Mouse (Mus musculus): ENCODE measurements at regions not wholly inside any gene's neighbourhood (a gene's known extent, or its start where the extent isn't known, plus 50 kb on each side); places are given as distances from the start of the nearest gene placed in this dataset.
A peak's percentile ranks its signal among the peaks of the same experiment; 100 is the strongest.

DNA sequence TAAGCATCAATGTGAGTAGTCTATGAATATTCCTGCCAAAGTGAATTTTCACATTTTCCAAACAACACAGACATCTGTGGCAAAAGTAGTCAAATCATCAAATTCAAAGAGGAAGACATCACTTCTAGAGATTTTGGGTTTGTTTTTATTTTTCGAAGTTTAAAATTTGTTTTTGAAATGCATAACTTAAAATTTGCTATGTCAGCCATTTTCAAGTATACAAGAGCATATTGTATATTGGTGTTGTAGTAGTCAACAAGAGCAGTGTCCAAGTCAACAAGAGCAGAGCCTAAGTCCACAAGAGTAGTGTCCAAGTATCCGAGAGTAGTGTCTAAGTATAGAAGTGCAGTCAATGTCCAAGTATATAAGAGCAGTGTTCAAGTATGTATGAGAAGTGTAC is 107.9 kb upstream of the Tle4 start:
- no peaks in the 10 kb centered on the region for H3K27me3 ChIP-seq (ENCODE audit: poor library complexity, severe bottlenecking)
- no peaks in the 10 kb centered on the region for H3K36me3 ChIP-seq (replicated peaks)
- DNase-seq (ENCODE audit: extremely low spot score, low spot score): no peak
- H3K4me3 ChIP-seq: no peak overlapping the region
- 92% methylated on average over 2 of the region's 2 CpGs for WGBS
- no peaks in the 10 kb centered on the region for H3K9me3 ChIP-seq
- no peaks in the 10 kb centered on the region for H3K4me1 ChIP-seq
- no peak overlapping the region for H3K27ac ChIP-seq

DNA sequence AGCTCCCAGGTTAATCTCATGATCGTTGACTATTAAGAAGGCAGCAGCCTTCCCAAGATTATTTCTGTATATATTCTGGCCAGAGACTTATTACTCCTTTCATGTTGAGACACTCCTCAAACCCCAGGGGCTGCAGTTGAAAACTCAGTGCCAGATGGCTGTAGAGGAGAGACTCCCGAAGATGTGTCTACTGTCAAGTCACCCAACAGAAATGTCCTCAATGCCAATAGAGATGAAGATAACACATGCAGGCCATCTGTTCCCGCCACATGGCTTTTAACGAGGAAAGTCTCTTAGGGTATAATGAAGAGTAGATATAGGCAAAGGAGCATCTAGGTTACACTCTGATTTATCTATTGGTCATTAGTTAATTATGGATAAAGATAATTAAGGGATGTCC is 103.3 kb upstream of the Tle4 start:
- 90% methylated on average over 4 of the region's 4 CpGs for WGBS

DNA sequence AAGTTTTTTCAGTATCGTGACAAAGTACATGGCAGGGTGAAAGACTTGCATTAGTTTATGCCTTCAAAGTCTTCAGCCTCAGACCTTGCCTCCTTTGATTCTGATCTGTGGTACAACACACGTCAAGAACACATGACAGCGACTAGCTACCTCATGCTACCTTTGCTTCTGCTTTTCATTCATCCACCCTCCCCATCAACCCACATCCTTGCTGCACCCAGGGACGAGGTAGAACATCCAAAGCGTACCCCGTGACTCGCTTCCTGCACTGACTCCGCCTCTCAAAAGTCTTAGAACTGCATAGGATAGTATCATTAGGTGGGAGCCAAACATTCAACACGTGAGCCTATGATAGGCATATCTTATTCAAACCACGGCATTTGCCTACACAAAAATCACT is 97.5 kb upstream of the Tle4 start:
- Histone ChIP-seq H3K4me1 (no peaks in the 10 kb centered on the region), H3K36me3 (replicated peaks) (no peaks in the 10 kb centered on the region), H3K9me3 (no peaks in the 10 kb centered on the region), H3K4me3 (no peak overlapping the region), H3K27ac (no peak overlapping the region), H3K27me3 (ENCODE audit: poor library complexity, severe bottlenecking) (no peaks in the 10 kb centered on the region)
- 91% methylated on average over 10 of the region's 10 CpGs for WGBS
- DNase-seq (ENCODE audit: extremely low spot score, low spot score): no peak

More for the DNA sequence above, 103.3 kb upstream of the Tle4 start:
- no peak for DNase-seq (ENCODE audit: extremely low spot score, low spot score)
- H3K27ac ChIP-seq: no peak overlapping the region
- H3K36me3 ChIP-seq (replicated peaks): no peaks in the 10 kb centered on the region
- no peaks in the 10 kb centered on the region for H3K9me3 ChIP-seq
- H3K4me1 ChIP-seq: no peaks in the 10 kb centered on the region
- no peaks in the 10 kb centered on the region for H3K27me3 ChIP-seq (ENCODE audit: poor library complexity, severe bottlenecking)
- no peak overlapping the region for H3K4me3 ChIP-seq

DNA sequence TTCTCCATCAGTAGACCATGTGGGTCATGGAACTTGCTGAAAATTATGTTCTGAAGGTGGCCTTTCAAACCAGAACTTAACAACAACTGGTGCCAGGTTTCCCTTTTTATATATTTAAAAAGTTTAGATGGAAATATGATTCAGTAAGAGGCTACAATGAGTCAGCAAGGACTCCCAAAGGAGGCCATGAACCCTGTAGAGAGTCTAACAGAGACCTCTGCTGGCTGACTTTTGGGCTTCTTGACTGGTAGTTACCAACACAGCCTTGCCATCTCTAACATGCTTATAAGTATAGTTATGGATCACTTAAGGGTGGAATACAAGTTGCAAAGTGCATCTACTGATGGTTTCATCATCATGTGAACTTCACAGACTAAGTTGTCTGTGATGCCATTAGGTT is 94.3 kb upstream of the Tle4 start:
- no peaks in the 10 kb centered on the region for H3K27me3 ChIP-seq (ENCODE audit: poor library complexity, severe bottlenecking)
- no peaks in the 10 kb centered on the region for H3K36me3 ChIP-seq (replicated peaks)
- H3K9me3 ChIP-seq: no peaks in the 10 kb centered on the region; the same call in 1 of the 2 replicates
- no peaks in the 10 kb centered on the region for H3K4me1 ChIP-seq
- H3K4me3 ChIP-seq: no peak overlapping the region
- no peak for DNase-seq (ENCODE audit: extremely low spot score, low spot score)
- no peak overlapping the region for H3K27ac ChIP-seq

DNA sequence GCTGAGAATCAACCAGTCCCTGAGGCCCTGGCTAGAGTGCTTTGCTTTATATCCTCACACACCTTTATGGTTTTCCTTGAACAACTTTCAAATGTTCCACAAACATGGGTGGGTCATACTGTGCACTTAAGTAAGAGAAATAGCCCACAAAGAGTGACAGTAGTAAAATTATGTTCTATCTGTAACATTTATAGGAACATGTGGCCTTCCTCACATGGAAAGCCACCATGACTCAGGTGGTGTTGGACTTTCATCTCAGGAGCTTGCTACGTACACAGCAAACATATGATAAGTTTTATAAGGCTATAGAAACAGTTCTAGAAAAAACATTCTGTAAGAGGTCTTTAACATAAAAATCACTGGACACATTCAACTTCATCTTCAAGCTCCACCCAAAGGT is 87.8 kb upstream of the Tle4 start:
- no peaks in the 10 kb centered on the region for H3K27me3 ChIP-seq (ENCODE audit: poor library complexity, severe bottlenecking)
- H3K9me3 ChIP-seq: no peaks in the 10 kb centered on the region; the same call in 1 of the 2 replicates
- DNase-seq (ENCODE audit: extremely low spot score, low spot score): no peak
- no peaks in the 10 kb centered on the region for H3K36me3 ChIP-seq (replicated peaks)
- H3K4me3 ChIP-seq: no peak overlapping the region
- no peak overlapping the region for H3K27ac ChIP-seq
- no peaks in the 10 kb centered on the region for H3K4me1 ChIP-seq
- 93% methylated on average over 1 of the region's 1 CpGs for WGBS

DNA sequence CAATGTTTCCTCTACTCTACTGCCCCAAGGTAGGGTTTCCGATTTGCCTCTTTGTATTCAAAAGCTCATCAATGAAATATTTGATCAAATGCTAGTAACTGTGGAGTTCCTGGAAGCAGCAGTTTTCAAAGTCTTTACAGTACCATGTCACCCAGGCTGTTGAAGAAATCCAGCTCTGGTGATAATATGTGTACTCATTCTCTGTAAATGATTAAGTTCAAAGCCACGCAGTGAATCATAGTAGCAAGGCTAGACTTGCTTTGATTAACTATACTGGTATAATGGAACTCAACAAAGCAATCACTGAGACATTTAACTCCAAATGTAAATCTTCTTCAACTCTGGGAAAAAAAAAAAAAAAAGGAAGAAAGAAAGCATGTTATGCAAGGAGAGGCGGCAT is 86.8 kb upstream of the Tle4 start:
- Histone ChIP-seq H3K4me3 (no peak overlapping the region), H3K27me3 (ENCODE audit: poor library complexity, severe bottlenecking) (no peaks in the 10 kb centered on the region), H3K27ac (no peak overlapping the region), H3K4me1 (no peaks in the 10 kb centered on the region), H3K36me3 (replicated peaks) (no peaks in the 10 kb centered on the region), H3K9me3 (no peaks in the 10 kb centered on the region; the same call in 1 of the 2 replicates)
- no peak for DNase-seq (ENCODE audit: extremely low spot score, low spot score)
- WGBS: 81% methylated on average over 3 of the region's 3 CpGs

DNA sequence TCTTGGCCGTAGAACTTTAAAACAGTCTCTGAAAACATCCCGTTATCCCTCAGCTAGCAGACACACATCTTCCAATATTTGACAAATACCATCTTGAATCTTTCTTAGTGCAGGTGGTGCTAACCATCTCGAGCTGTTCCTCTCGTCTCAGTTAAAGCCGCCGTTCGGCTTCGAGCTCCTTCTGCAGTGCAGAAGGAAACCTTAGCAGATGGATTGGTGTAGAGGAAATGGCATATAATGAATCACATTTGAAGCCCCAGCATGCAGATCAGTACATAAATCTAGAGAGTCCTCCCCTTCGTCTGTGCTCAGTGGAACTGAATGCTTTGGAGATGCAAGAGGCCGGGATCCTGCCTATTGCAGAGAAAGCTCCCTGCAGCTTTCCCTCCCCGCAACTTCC is 83.5 kb upstream of the Tle4 start:
- H3K9me3 ChIP-seq: no peaks in the 10 kb centered on the region
- H3K4me3 ChIP-seq: no peak overlapping the region
- H3K27ac ChIP-seq: no peak overlapping the region
- H3K36me3 ChIP-seq (replicated peaks): no peaks in the 10 kb centered on the region
- H3K27me3 ChIP-seq (ENCODE audit: poor library complexity, severe bottlenecking): peaks cover 8% of the 10 kb centered on the region; the same call in 1 of the 2 replicates
- peaks cover 6% of the 10 kb centered on the region for H3K4me1 ChIP-seq
- no peak for DNase-seq (ENCODE audit: extremely low spot score, low spot score)
- 89% methylated on average over 11 of the region's 11 CpGs for WGBS

DNA sequence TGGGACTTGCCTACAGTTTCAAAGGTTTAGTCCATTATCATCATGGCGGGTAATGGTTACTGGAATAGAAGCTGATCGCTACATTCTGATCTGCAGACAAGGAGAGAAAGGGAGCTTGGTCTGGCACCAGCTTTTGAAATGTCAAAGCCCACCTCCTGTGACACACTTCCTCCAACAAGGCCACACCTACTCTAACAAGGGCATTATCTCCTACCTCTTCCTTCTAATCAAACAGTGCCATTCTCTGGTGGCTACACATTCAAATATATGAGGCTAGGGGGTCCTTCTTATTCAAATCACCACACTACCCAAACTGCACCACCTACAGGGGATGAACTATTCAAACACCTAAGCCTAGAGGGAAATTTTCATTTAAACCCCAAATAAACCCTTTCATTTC is 81.9 kb upstream of the Tle4 start:
- Histone ChIP-seq H3K4me1 (peaks cover 9% of the 10 kb centered on the region), H3K27ac (no peak overlapping the region), H3K4me3 (no peak overlapping the region), H3K27me3 (ENCODE audit: poor library complexity, severe bottlenecking) (peaks cover 13% of the 10 kb centered on the region), H3K36me3 (replicated peaks) (no peaks in the 10 kb centered on the region), H3K9me3 (no peaks in the 10 kb centered on the region)
- DNase-seq (ENCODE audit: extremely low spot score, low spot score): no peak
- WGBS: 78% methylated on average over 2 of the region's 2 CpGs

DNA sequence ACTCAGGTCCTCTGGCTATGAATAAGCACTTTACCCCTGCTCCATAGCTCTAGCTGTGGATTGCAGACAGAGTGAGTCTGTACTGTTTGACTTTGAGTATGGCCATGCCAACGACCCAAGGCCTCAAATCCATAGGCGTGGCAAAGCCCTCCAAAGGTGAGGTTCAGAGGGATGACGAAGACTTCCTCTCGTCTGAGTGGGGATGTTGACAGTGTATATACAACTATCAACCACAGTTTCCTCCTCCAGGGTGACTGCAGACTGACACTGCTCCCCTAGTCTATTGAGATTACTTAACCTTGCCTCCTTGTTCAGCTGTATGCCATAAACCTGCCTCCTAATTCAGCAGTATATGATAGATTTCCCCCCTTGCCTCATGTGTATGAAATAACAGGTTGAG is 80.7 kb upstream of the Tle4 start:
- WGBS: 97% methylated on average over 4 of the region's 4 CpGs
- Histone ChIP-seq H3K9me3 (no peaks in the 10 kb centered on the region), H3K36me3 (replicated peaks) (no peaks in the 10 kb centered on the region), H3K4me1 (peaks cover 9% of the 10 kb centered on the region), H3K27me3 (ENCODE audit: poor library complexity, severe bottlenecking) (peaks cover 23% of the 10 kb centered on the region), H3K27ac (no peak overlapping the region), H3K4me3 (no peak overlapping the region)
- no peak for DNase-seq (ENCODE audit: extremely low spot score, low spot score)

DNA sequence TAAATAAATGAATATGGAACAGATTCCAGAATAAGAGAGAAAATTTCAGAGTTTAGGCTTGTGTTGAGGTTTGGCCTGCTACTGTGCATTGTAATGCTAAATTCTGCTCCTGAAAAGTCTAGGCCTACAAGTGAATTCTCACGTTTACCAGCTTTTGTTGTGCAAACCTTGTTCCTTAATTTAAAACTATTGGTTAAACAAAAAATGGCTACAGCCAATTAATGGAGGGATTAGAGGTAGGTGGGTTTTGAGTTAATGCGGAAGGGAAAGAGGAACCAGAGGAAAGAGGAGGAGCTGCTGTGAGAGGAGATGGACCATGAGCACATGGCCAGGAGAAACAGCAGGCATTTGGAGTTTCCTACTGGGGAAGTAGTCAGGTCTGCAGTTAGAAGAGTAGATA is 79.1 kb upstream of the Tle4 start:
- DNase-seq (ENCODE audit: extremely low spot score, low spot score): no peak
- 19% methylated on average over 2 of the region's 2 CpGs for WGBS
- peaks cover 40% of the 10 kb centered on the region for H3K27me3 ChIP-seq (ENCODE audit: poor library complexity, severe bottlenecking)
- H3K4me3 ChIP-seq: no peak overlapping the region
- H3K27ac ChIP-seq: no peak overlapping the region
- H3K9me3 ChIP-seq: no peaks in the 10 kb centered on the region
- H3K36me3 ChIP-seq (replicated peaks): no peaks in the 10 kb centered on the region
- peaks cover 18% of the 10 kb centered on the region for H3K4me1 ChIP-seq

DNA sequence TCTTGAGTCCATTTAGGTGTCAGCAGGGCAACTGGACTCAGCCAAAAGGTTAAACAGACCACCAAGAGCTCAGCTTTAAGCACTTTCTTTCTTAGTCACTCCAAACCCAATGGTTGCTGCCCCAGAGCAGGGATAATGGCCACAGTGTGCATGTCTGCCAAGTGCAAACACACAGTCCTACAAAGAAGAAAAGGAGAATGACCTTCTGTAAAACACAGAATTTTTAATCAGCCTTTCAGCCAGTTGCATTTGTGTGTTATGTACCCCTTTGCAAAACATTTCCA is 72.9 kb upstream of the Tle4 start:
- peak overlapping the region; percentile 65 for H3K27ac ChIP-seq
- DNase-seq (ENCODE audit: extremely low spot score, low spot score): peak; percentile 17
- no peaks in the 10 kb centered on the region for H3K36me3 ChIP-seq (replicated peaks)
- H3K4me1 ChIP-seq: peaks cover 26% of the 10 kb centered on the region
- H3K4me3 ChIP-seq: no peak overlapping the region; the same call in 1 of the 2 replicates
- H3K27me3 ChIP-seq (ENCODE audit: poor library complexity, severe bottlenecking): peaks cover 42% of the 10 kb centered on the region
- H3K9me3 ChIP-seq: no peaks in the 10 kb centered on the region

DNA sequence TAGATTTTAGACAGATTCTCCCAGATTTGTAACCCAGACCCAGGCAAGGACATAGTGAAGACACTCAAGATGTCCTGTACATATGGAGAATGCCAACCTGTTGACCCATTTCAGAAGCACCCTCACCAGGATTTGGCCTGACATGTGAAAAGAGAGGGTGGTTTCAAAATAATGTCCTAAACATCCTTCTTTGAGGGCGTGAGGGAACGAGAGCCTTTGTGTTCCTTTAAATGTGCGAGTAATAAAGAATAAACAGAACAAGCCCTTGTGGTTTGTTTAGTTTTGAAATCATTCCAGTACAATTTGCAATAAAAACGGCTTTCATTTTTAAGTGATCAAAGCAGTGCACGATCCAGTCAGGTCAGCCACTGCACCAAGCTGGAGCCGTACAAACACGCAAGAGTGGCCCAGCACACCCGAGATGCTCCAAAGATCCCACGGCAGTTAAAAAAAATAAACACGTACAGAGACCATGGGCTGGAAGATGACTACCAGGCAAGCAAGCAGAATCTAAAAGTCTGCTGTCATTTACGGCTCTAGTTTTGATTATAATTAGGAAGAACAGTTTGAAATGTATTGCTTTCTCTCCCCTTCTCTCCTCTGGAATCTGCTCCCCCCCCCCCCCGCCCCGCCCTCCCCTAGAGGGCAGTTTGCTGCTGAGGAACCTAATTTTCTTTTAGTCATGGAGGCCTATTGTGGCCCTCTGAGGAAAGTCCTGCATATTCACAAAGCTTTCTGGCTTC is 72.4 kb upstream of the Tle4 start:
- WGBS: 29% methylated on average over 13 of the region's 13 CpGs
- Histone ChIP-seq H3K27ac (peak overlapping the region; percentile 65), H3K27me3 (ENCODE audit: poor library complexity, severe bottlenecking) (peaks cover 42% of the 10 kb centered on the region), H3K36me3 (replicated peaks) (no peaks in the 10 kb centered on the region), H3K4me1 (peaks cover 26% of the 10 kb centered on the region), H3K9me3 (no peaks in the 10 kb centered on the region), H3K4me3 (peak overlapping the region; percentile 26)
- DNase-seq (ENCODE audit: extremely low spot score, low spot score): peak; percentile 42

DNA sequence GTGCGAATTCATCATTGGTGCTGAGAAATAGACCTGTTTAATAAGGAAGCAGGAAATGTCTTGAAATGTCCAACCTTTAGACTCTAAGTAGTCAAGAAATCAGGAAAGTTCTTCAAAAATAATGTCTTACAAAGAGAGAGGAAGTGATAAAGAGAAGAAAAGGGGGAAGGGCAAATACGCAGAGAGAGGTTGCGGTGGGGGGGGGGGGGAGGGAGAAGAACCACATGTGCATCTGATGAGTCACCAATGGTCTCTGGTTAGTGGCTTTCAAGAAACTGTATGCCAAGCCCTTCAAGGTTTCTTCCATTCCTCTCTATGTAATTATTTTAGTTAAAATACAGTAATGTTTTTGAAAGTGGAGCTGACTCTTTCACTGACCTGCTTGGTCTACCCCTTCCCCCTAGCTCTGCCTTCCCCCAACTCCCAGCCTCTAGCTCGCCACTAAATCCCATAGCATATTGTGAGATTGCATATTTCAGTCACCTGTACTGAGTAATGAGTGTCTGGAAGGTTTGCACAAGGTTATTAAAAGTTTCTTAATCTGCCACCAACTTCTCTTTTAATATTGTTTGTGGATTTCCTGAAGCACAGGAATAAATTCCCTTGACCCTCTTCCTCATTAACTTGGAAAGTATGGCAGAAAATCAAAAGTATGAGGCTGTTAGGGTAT is 70.8 kb upstream of the Tle4 start:
- Histone ChIP-seq H3K27ac (no peak overlapping the region), H3K36me3 (replicated peaks) (no peaks in the 10 kb centered on the region), H3K9me3 (no peaks in the 10 kb centered on the region), H3K4me1 (peaks cover 32% of the 10 kb centered on the region), H3K27me3 (ENCODE audit: poor library complexity, severe bottlenecking) (peaks cover 39% of the 10 kb centered on the region), H3K4me3 (no peak overlapping the region)
- WGBS: 88% methylated on average over 4 of the region's 4 CpGs
- DNase-seq (ENCODE audit: extremely low spot score, low spot score): no peak
